Mouse (Mus musculus) cerebellum, adult 8-10 months (tissue): Measurements from ENCODE around the gene Nfix.

Source experiments
- DNase-seq: peaks from one replicate; pipeline ENCODE4 v3.0.0; 2022

The Nfix gene

DNA sequence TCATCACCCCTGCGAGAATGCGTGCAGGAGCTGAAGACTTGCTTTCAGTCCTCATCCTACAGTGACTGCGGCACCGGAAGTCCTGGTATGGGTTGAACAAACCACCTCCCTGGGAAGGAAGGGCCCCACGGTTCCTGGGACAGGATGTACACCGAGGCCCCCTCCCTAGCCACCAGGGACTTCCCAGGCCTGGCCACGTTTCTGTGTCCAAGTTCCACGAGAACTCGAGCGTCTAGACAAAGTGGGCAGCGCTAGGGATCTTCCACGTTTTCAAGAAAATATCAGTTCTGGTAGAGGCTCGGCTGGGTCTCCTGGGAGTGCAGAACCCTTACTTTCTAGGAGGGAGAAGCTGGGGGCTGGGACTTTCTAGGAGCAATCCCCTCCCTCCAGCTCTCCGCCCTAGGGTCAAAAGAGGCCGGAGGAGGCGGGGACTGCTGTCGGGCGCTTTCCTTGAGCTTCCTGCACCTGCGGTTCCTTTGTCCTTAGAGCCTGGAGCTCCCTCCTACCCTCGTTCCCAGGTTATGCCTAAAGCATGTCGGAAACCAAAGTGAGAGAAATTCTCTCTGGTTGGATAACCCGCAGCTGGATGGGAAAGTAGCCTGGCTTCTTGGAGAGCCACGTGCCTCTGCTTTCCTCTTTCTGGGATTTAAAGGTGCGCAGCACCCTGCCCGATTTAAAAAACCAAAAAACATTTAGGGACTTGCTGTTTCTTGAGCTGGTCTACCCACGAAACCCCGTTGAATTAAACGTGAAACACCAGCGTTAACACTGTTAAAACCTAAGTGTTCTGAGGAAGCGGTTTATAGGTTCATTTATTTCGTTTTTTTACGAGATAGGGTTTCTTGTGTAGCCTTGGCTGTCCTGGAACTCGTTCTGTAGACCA is 140.0 kb downstream of the Nfix start:
- DNase-seq: no peak

DNA sequence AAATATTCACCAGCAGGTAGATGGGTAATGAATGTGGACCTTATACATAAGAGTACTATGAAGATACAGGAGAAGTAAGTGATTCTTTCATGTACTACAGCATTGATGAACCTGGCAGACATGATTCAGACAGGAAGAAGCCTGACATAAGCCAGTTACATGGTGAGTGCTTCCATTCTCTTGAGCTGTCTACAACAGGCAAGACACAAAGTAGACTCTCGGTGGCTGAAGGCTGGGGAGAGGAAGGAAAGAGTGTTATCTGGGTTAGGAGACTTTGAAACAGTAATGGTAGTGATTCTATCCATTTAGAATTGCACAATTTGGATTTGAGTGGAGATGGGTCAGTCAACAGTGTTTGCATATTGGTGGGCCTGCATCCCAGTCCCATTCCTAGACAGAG is 141.2 kb downstream of the Nfix start:
- DNase-seq: no peak

DNA sequence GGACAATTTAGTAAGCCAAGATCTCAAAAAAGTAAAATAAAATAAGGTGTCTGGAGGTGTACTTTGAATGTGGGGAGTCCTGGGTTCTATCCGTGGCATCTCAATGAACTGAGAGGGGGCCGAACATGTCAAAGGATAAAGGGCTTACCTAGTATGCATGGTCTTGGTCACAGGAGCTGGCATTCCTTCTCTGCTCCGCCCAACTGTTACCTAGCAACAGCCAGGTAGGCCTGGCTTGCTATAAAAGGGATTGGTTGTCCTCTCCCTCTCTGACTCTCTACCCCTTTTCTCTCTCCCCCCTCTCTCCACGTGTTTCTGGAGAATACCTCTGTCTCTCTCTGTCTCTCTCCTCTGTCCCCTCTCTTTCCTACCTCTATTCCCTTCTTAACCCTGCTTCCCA is 142.5 kb downstream of the Nfix start:
- no peak for DNase-seq

DNA sequence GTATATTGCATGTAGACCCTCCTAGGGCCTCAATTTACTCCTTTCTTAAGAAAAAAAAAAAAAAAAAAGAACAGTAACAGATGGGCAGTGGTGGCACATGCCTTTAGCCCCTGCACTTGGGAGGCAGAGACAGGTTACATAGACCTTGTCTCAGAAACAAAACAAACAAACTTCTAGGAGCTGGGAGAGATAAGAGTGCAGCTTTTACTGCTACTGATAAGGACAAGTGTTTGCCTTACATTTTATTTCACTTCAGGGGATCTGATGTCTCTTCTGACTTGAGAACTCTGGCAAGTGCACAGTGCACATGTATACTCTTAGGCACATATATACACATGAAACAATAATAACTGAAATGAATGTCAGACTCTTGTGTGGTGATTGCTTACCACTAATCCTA is 142.9 kb downstream of the Nfix start:
- DNase-seq: no peak

DNA sequence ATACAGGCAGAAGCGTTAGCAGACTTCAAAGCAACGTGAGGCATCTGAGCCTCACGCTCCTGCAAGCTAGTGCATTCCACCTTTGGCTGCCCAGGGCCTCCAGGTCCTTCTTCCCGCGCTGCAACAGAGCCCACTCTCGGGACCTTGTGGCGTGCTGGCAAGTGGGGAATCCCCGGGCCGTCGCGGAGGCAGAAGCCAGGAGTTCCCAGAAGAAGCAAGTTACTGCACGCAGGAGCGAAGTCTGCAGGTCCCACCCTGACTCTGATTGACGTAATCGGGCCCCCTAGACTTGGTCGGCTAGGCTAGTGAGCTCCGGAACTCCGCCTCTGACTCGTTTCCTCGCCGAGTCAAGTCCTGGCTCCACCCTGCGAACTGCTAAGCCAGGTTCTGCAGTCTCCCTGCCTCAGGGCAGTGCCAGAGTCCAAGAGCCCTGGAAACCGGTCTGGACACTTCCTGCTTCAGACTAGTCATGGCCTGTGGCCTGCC is 143.5 kb downstream of the Nfix start:
- no peak for DNase-seq

DNA sequence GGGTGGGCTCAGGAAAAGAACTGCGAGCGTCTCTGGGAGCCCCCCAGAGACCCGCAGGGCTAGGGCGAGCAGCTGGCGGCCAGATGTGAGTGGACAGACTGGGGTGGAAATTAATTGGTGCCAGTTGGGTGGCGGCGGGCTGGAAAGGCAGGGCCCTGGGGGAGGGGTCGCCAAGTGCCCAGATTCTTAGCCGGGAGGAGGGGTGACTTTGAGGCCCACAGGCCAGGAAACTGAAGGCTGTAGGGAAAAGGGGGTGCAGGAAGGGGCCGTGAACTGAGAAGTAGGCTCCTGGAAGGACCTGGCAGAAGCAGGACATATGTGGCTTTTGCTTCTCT is 144.0 kb downstream of the Nfix start:
- DNase-seq: no peak

DNA sequence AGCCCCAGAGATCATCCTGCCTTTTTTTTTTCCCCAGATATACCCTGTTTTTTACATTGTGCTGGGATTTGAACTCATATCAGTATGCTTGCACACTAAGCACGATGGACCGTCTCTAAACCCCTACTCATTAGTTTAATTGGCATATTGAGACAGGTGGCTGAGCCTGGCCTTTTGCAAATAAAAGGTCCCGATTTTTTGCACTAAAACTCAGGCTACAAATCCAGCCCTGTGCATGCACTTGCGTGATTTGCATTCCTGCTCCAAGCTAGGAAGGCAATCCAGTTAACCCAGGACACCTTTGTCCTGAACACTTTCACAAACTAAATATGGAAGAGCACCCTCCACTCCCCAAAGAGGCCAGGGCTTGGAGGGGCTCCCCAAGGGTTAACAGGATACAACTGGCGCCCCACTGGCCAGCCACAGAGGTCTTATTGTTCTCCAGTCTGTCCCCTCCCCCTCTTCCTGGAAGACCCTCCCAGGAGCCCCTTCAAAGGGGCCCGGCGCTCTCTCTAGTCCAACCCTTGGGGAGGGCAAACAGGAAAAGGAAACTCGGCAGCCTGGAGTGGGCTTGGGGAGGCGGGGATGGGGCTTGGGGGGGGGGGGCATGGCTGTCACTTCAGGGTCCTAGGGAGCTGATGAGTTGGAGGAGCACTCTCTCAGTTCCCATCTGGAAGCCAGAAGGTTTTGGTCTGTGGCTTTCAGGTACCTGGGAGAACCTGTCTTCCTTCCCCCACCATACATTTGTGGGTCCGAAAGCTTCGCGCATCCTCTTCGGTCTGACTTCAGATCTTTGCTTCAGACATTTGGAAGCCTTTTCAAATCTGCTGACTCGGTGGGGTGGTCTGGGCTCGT is 144.6 kb downstream of the Nfix start:
- no peak for DNase-seq

DNA sequence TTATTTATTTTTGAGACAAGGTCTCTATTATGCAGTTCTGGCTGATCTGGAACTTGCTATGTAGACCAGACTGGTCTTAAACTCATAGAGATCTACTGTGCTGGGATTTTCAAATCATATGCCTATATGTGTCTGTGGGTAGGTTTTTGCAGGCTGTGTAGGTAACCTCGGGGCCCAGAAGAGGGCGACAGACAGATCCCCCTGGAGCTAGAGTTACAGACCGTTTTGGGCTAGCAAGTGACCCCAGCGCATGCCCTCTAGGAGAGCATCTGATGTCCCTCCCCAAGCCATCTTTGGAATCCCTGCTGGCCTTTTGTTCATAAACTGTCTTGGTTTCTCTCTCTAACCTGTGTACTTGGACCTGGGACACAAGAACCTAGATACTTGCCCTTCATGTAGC is 145.5 kb downstream of the Nfix start:
- no peak for DNase-seq

DNA sequence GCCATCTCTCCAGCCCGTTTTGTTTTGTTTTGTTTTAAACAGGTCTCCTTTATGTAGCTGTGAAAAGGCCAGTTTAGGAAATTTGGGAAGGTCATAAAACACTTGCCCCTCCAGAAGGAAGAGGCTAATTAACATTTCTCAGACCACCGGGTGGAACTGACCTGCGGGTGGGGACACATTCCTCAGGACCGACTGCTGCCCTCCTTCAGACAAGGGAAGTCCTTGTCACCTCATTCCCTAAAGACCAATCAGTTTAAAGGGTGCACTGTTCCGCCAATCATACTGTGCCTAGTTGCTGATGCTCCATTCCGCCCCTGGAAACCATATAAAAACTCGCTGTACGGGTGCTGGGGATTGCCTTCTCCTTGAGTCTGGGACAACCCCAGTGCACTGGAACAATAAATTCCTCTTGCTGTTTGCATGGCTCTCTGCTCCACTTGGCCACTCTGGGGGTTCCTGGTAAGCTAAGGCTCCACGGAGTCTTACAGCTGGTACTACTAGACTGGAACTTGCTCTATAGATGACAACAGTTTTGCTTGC is 147.0 kb downstream of the Nfix start:
- no peak for DNase-seq

DNA sequence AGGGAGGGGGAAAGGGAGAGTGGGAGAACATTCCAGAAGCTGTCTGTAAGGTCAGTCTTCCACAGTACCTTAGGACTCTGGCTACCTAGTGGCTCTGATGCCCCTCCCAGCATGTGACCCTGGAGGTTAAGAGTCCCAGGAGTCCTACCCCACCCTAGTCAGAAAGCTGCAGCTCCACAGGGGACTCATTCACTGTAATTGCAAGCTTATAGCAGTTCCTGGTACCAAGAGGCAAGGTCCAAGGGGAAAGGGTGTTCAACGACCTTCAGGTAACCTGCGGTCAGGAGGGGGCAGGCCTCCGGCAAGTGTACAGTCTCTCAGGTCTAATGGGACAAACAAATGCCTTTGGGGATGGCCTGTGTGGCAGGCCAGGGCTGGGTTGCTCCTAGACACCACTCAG is 149.9 kb downstream of the Nfix start:
- no peak for DNase-seq
